Mouse (Mus musculus): ENCODE data around the gene A930033H14Rik. TPM values are rescaled to one million over a fixed set of nuclear protein-coding genes. Genes with fewer than 3 reads are reported as not detected.

The A930033H14Rik gene
- polyA plus RNA-seq, 1 experiment from 2014 or later: 0.33 TPM

- WGBS (ENCODE audit: insufficient replicate concordance): 51% methylated on average over 12 of the region's 12 CpGs
- Histone ChIP-seq H3K4me3 (replicated peaks) (no peak overlapping the region), H3K36me3 (replicated peaks) (no peaks in the 10 kb centered on the region), H3K4me1 (replicated peaks) (0 out of 2 replicates have a peak, but pooled peaks cover 3% of the 10 kb centered on the region), H3K4me2 (no peak overlapping the region), H3K9me3 (replicated peaks) (no peaks in the 10 kb centered on the region), H3K27ac (replicated peaks) (no peak overlapping the region), H3K9ac (no peak overlapping the region), H3K27me3 (no peaks in the 10 kb centered on the region)
- ATAC-seq (ENCODE audit: insufficient read depth): no peak
Observed at GRCm38 (mm10) chr10:69166514-69166913, 46.4 kb downstream of the A930033H14Rik start.

- H3K9me3 ChIP-seq (replicated peaks): no peaks in the 10 kb centered on the region
- H3K36me3 ChIP-seq (replicated peaks): no peaks in the 10 kb centered on the region
- no peaks in the 10 kb centered on the region for H3K27me3 ChIP-seq
- no peak overlapping the region for H3K9ac ChIP-seq
- no peak overlapping the region for H3K27ac ChIP-seq (replicated peaks)
- no peak overlapping the region for H3K4me3 ChIP-seq (replicated peaks)
- 67% methylated on average over 3 of the region's 3 CpGs for WGBS (ENCODE audit: insufficient replicate concordance)
- H3K4me1 ChIP-seq (replicated peaks): 0 out of 2 replicates have a peak, but pooled peaks cover 3% of the 10 kb centered on the region
- no peak overlapping the region for H3K4me2 ChIP-seq
- no peak for ATAC-seq (ENCODE audit: insufficient read depth)
Observed at GRCm38 (mm10) chr10:69165847-69166246, 47.1 kb downstream of the A930033H14Rik start.

- no peaks in the 10 kb centered on the region for H3K27me3 ChIP-seq
- H3K4me3 ChIP-seq (replicated peaks): no peak overlapping the region
- H3K36me3 ChIP-seq (replicated peaks): no peaks in the 10 kb centered on the region
- 50% methylated on average over 7 of the region's 7 CpGs for WGBS (ENCODE audit: insufficient replicate concordance)
- no peak overlapping the region for H3K27ac ChIP-seq (replicated peaks)
- no peaks in the 10 kb centered on the region for H3K9me3 ChIP-seq (replicated peaks)
- H3K4me2 ChIP-seq: no peak overlapping the region
- H3K9ac ChIP-seq: no peak overlapping the region
- 0 out of 2 replicates have a peak, but pooled peaks cover 3% of the 10 kb centered on the region for H3K4me1 ChIP-seq (replicated peaks)
- no peak for ATAC-seq (ENCODE audit: insufficient read depth)
Observed at GRCm38 (mm10) chr10:69165125-69165524, 47.8 kb downstream of the A930033H14Rik start.

- Histone ChIP-seq H3K9me3 (replicated peaks) (no peaks in the 10 kb centered on the region), H3K4me3 (replicated peaks) (no peak overlapping the region), H3K4me1 (replicated peaks) (0 out of 2 replicates have a peak, but pooled peaks cover 3% of the 10 kb centered on the region), H3K4me2 (no peak overlapping the region), H3K9ac (no peak overlapping the region), H3K27ac (replicated peaks) (no peak overlapping the region), H3K36me3 (replicated peaks) (no peaks in the 10 kb centered on the region), H3K27me3 (no peaks in the 10 kb centered on the region)
- no peak for ATAC-seq (ENCODE audit: insufficient read depth)
- 69% methylated on average over 5 of the region's 5 CpGs for WGBS (ENCODE audit: insufficient replicate concordance)
Observed at GRCm38 (mm10) chr10:69163216-69163615, 49.7 kb downstream of the A930033H14Rik start.

- no peak overlapping the region for H3K9ac ChIP-seq
- no peaks in the 10 kb centered on the region for H3K27me3 ChIP-seq
- H3K4me3 ChIP-seq (replicated peaks): no peak overlapping the region
- 0 out of 2 replicates have a peak, but pooled peaks cover 3% of the 10 kb centered on the region for H3K4me1 ChIP-seq (replicated peaks)
- no peaks in the 10 kb centered on the region for H3K9me3 ChIP-seq (replicated peaks)
- H3K4me2 ChIP-seq: no peak overlapping the region
- ATAC-seq (ENCODE audit: insufficient read depth): no peak
- H3K36me3 ChIP-seq (replicated peaks): no peaks in the 10 kb centered on the region
- no peak overlapping the region for H3K27ac ChIP-seq (replicated peaks)
- WGBS (ENCODE audit: insufficient replicate concordance): 56% methylated on average over 5 of the region's 5 CpGs
Observed at GRCm38 (mm10) chr10:69162577-69162976, 50.3 kb downstream of the A930033H14Rik start.

- Histone ChIP-seq H3K27ac (replicated peaks) (no peak overlapping the region), H3K4me3 (replicated peaks) (no peak overlapping the region)
- 64% methylated on average over 3 of the region's 3 CpGs for WGBS (ENCODE audit: insufficient replicate concordance)
Observed at GRCm38 (mm10) chr10:69161503-69161902, 51.4 kb downstream of the A930033H14Rik start.

GRCm38 (mm10) chr10:69160877-69161276 lies 52.0 kb downstream of the A930033H14Rik start:
- Histone ChIP-seq H3K36me3 (replicated peaks) (no peaks in the 10 kb centered on the region), H3K9me3 (replicated peaks) (no peaks in the 10 kb centered on the region), H3K4me1 (replicated peaks) (no peaks in the 10 kb centered on the region), H3K4me3 (replicated peaks) (no peak overlapping the region), H3K27ac (replicated peaks) (no peak overlapping the region), H3K9ac (no peak overlapping the region), H3K27me3 (no peaks in the 10 kb centered on the region), H3K4me2 (no peak overlapping the region)
- 29% methylated on average over 2 of the region's 2 CpGs for WGBS (ENCODE audit: insufficient replicate concordance)
- peak; percentile 58 for ATAC-seq (ENCODE audit: insufficient read depth)

More at GRCm38 (mm10) chr10:69161503-69161902, 51.4 kb downstream of the A930033H14Rik start:
- Histone ChIP-seq H3K9ac (no peak overlapping the region), H3K36me3 (replicated peaks) (no peaks in the 10 kb centered on the region), H3K4me1 (replicated peaks) (0 out of 2 replicates have a peak, but pooled peaks cover 3% of the 10 kb centered on the region), H3K4me2 (no peak overlapping the region), H3K9me3 (replicated peaks) (no peaks in the 10 kb centered on the region), H3K27me3 (no peaks in the 10 kb centered on the region)
- ATAC-seq (ENCODE audit: insufficient read depth): no peak

Other genes starting within 250 kb of the A930033H14Rik start
- 11.1 and 17.8 TPM in 2 replicates for gene Rhobtb1, start 61.7 kb downstream of the A930033H14Rik start, polyA plus RNA-seq (2015; fragmentation: Nextera tagmentation; extraction: Ambion mirVana)
- gene Cdk1, start 139.8 kb upstream of the A930033H14Rik start, polyA plus RNA-seq (2015; fragmentation: Nextera tagmentation; extraction: Ambion mirVana): 292 and 305 TPM in 2 replicates
- 8.3 and 10.2 TPM in 2 replicates for gene Ank3, start 185.7 kb upstream of the A930033H14Rik start, polyA plus RNA-seq (2015; fragmentation: Nextera tagmentation; extraction: Ambion mirVana)